Mouse (Mus musculus) G1E-ER4 (cell line): ENCODE data around the gene Plce1. TPM values are rescaled to one million over a fixed set of nuclear protein-coding genes. Genes with fewer than 3 reads are reported as not detected.

Experiments used
- GATA1 ChIP-seq: IDR thresholded peaks from one replicate; pipeline ENCODE4 v1.8.0; 2012; ENCODE audit warnings: low read length, inconsistent platforms
- polyA plus RNA-seq: library from polyadenylated mRNA; stranded (reverse); fragments of >175 nt; gene quantifications from 2 replicates; pipeline ENCODE4 v1.2.3, GENCODE M21; 2012

The Plce1 gene
- polyA plus RNA-seq, 1 experiment: not detected

DNA sequence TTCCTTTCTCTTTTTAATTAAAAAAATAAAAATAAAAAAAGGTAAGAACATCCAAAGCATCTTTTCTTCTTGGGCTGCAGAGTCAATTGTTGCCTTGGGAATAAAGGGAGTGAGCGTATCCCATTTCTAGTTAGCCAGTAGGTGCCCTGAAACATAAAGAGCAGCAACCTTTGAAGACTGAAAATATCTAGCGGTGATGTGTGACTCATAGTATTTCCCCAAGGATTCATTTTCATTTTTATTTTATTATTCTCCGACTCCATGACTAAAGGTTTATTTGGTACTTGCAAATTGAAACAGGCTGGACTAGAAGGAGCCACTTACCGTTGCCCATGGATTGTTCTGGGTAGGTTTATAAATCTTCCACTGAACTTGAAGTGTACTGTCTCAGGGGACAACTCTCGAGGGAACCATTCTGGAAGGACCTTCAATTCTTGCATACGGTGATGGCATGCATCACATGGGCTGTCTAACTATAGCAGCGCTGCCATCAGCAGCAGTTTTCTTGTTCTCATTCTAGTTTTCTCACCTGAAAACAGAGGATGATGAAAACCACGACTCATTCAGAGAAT is 68.7 kb downstream of the Plce1 start:
- TF ChIP-seq GATA1: no peak

DNA sequence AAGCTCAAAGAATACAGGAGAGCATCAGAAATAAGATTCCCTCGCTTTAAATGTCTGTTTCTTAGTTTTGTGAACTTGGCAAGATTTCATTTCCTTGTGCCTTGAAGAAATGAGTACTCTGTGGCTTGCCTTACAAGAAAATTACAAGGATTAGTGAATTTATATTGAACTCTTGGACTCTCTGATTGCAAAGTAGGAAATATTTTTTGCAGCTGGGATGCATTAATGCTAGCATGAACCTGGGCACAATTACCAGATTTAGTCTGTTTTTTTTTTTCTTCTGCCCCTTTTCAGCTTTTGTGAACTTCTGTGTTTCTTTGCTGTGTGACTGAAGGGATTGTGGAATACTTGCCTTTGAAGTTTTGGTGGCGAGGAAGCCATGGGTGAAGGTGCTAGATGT is 72.6 kb downstream of the Plce1 start:
- TF ChIP-seq GATA1: no peak

DNA sequence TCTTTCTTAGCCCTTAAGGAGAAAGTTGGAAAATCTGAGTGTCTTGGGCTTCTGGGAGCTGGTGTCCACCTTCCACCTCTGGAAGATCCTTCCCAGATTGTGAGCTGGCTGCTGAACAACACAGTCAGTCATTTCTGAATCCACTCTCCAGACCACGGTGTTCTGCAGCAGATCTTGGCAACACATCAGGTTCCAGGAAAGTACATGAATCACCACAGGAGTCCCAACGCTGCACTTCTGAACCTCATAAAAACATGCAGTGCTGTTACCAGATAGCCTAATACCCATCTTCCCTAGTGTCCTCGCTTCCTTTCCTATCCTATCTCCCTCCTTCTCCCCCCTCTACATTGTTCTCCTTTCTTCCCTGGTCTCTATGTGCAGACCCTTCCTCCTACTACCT is 74.5 kb downstream of the Plce1 start:
- TF ChIP-seq GATA1: no peak

DNA sequence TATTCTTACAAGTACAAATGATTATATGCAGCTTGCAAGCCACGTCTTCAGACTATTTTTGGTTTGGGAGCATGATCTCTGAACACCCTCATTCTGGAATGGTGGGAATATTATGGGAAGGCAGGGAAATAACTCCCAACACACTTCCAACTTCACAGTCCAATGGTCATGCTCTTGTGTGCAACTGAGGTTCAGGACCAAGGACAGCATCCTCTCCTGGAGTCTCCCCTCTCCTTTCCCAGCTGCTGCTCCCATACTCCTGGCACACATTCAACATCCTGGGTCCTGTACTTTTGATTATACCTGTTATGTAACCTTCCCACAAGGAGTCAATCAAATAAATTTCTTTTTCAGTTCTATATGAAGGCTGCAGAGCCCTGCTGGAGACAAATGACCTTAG is 77.9 kb downstream of the Plce1 start:
- no peak for TF ChIP-seq GATA1

DNA sequence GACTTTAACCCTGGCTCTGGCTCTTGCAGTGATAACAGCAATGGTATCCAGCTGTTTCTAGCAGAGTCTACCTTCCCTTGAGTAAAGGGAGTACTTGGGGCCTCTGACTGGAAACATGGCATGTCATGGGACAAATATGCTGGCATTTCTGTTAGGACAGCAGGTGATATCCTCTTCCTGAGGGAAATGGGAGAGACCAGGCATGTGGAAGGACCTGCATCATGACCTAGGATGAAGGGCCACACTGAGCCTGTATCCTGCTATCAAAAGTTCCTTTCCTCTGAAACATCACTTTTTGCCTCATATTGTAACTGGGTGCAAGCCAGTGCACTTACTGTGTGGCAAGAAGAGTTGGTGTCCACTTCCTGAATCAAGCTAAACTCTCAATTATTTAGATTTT is 85.2 kb downstream of the Plce1 start:
- TF ChIP-seq GATA1: no peak

DNA sequence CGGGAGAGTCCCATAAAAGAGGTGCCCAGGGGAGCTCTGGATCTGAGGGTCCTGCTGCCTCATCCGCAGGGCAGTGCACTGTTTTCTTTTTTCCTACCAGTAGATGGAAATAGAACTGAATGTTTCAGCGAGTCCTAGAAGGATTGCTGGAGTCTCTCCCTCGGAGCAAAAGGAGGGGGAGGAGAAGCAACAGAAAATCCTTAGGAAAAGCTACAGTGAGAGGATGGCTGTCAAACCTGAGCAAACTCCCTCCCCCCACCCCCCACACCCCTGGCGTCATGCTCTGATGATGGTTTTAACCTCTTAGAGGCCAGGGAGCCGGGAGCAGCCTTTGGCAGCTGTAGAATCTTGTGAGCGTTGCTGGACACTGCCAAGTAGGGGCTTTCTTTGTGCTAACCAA is 85.8 kb downstream of the Plce1 start:
- TF ChIP-seq GATA1: no peak

DNA sequence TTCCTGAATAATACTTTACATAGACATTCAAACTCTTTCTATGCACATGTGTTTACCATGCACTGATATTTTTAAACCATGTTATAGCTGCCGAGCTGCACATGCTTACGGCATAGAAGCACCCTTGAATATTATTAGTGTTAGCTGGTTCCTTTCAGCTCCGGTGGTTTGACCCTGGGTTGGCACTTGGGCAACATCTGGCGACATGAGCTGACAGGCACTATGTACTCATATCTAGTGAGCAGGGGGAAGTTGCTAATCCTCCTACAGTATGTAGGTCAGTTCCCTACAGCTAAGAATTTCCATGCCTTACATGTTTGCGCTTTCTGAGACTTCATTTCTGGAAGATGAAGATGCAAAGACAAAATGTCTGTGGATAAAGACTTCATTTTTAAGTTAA is 86.4 kb downstream of the Plce1 start:
- TF ChIP-seq GATA1: no peak

DNA sequence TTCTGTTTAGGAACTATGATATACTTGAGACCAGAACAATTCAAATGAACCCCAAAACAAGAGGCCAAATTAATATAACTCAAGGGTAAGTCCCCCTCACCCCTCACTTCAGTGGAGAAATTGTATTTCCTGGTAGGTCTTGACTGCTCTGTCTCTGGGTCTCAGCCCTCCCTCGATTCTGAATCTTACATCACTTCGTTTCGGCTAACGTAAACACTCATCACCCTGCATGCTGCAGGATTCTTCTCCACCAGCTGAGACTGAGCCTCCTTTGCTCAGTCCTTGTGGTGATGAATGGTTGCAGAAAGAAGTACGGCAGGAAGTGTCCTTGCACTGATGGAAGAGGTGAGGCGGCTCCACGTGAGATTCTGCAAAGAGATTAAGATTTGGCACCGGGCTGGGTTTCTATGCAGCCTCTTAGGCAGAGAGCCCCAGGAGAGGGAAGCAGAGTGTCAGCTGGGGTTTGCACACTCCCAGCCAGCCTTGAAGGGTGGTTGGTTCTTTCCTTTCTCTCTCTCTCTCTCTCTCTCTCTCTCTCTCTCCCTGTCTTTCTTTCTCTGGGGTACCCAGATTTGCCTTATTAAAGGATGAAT is 97.7 kb downstream of the Plce1 start:
- no peak for TF ChIP-seq GATA1

DNA sequence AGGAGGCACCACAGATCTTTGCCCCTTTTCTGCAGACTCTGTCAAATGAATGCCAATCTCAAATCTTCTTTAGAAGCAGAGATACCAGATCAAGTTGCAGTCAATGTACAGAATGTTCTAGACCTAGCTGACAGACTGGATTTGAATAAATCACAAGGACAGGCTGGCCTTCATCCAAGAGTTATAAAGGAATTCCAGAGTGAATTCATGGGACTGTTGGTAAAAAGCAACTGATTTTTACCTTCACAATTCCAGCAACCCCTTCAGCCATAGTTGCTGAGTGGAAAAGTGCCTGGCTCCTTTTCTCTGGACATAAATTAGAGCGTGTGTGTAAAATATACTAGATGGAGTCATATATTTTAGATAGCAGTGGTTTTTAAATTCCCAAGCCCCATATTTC is 102.0 kb downstream of the Plce1 start:
- TF ChIP-seq GATA1: no peak

DNA sequence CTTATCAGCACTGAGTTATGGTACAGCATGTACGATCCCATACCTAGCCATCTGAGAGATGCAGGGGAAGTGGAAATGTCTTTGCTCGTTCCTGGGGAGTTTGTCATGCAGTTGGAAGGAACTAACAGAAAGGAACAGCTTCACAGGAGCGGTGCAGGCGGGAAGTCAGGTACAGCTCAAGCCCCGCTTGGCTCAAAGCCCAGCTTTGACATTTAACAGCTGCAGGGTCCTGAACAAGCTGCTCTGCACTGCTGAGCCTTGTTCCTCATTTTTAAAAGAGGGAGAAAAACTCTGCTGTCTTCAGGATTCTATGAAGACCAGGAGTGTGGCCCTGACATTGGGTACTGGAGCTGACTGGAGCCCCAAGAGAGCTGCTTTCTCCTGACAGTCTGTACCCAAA is 106.7 kb downstream of the Plce1 start:
- TF ChIP-seq GATA1: no peak

DNA sequence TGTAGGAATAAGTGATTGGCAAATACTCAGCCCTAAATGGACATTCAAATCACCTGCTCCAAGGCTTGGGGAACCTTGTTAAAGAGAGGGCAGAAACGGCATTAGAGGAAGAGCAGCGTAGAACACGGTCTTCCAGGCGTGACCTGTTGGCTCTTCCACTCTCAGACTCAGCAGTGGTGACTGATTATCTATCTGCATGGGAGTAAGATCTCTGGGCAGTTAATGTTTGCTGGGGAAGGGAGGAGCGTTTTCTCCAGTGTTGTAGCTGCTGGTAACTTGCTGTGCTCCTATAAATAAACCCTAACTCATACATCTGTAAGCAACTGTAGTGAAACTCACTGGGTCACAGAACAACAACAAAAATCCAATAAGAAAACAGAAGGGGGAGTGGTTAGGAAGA is 108.6 kb downstream of the Plce1 start:
- no peak for TF ChIP-seq GATA1

DNA sequence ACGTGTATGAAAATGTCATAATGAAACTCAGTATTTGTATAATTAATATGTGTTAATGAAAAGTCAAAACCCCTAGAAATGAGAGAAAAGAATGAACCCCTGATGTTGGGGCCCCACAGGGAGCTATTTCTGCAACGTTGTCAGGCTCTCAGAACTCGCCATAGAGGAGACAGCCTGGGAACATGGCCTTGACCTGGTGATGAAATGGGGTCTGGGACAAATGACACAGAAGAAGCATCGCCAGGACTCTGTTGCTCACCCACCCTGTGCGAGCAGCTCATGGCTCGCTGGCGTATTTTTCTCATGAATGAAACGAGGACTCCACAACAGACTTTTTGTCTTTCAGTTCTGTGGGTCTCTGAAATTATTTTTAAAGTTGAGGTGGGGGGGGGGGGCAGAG is 109.0 kb downstream of the Plce1 start:
- TF ChIP-seq GATA1: no peak

DNA sequence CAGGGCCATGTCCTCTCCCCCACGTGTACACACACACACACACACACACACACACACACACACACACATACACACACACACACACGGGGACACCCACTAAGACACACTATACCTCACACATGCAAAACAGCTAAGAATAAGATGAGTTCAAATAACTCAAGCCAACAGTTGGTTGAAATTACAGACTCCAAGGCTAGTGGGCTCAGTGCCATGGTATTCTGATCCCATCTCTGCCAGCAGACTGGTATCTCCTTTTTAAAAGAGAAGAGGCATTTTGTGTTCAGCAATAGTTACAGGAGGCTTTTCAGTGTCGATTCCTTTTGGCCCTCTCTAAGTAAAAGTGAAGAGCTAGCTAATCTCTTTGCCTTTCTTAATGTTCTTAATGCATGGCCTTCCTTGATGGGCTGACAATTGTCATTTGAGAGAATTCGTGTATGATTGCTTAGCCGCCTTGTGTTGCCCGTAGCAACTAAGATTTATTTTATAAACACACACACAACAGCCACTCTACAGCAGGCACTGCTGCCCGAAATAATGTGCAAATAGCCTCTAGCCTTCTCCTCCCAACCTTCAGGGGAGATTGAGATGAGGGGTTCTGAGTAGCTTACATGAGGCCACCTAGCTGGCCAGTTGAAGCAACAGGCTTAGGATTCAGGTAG is 111.8 kb downstream of the Plce1 start:
- TF ChIP-seq GATA1: no peak

DNA sequence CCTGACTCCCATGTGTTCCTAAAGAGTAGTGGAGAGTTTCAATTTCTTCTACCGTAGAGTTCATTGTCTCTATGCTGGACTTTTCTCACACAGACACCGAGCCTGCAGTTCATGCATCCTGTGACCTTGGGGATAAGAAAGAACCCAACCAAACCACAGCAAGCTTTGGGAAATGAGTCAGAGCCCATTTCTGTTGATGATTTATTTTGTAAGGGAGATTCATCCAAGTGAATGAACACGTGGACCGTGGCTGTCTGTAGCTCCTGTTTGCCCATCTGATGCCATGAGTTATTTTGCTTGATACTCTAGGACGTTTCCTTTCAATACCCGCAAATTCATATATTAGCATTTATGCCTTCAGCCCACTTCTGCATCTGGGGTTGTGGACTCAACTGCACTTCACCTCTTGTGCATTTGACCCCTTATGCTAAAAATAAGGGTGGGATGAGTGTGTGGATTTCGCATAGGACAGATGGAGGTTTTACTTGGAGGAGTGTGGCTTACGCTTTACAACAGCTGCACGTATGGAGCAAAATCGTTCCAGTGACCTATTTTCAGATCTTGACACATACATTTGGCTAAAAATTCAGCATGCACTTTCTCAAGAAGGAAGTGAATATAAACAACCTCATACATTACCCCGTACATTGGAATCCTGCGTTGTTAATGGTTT is 112.5 kb downstream of the Plce1 start:
- TF ChIP-seq GATA1: no peak

DNA sequence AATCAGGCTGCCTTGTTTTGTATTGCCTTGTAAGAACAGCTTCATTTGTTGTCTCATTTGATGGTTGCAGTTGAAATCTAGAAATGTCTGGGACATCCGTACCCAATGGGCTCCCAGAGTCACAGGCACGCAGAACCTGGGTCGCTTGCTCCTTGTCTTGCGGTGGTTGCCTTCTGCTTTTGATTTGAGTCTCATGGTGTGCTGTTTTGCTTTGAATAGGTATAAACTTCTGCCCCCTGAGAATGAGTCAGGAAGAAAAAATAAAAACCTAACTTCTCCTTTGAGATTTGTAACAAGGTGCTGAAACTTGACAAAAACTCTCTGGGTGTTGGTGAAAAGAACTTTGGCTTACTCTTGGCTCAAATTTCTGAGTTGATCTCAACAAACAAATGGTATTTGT is 115.2 kb downstream of the Plce1 start:
- no peak for TF ChIP-seq GATA1

DNA sequence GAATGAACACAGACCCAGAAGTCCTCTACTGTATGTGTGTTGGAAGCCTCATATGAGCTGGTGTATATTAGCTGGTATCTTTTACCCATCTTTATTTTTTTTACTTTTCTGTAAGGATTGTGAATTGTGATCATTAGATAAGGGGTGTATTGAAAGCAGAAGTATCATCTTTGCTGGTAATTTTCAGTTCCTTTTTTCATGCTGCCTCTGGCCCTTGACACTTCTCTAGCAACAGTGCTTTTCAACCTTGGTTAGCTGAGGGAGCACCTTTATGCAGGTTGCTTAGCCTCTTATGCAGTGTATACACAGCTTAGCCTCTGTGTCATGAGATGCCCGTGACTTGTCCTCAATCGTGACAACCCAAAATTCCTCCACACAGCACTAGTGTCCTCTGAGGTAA is 116.5 kb downstream of the Plce1 start:
- TF ChIP-seq GATA1: no peak

DNA sequence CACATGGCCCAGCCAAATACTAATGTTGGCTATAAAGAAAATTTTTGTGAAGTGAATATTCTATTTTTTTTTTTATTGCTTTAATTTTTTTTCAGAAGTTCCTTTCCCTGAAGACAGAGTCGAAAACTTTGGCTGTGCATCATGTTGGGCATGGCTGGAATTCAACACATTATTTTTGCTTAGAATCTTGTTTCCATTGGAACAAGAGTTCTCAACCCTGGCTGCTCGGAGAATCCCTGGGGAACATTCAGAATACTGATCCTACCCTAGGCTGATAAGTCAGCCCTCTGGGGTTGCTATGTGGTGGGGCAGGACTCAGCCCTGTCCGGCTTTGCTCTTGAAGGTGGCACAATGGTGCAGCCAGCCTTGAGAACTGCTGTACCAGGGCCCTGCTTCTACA is 118.1 kb downstream of the Plce1 start:
- TF ChIP-seq GATA1: no peak

DNA sequence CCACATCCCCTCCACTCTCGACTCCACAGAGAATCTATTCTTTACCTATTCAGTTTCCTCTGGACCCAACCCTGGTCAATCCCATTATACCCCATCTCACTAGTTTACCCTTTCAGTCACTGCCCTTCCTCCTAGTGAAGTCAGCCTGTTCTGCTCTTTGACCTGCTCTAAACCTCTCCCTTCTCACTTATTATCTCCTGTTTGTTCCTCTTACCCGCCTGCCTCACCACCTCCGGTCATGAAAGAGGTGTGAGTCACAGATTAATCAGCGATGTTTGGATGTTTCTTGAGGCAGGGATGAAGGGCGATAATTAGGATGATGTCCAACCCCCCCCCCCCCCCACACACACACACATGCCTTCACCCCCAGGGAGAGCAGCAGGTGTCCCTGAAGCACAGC is 120.2 kb downstream of the Plce1 start:
- TF ChIP-seq GATA1: no peak
